16 mouse cellular contexts compared by ENCODE assay signal in genomic region chr10:34509256-34509655, GRCm38 (mm10). TPM values are rescaled to one million over a fixed set of nuclear protein-coding genes. Genes with fewer than 3 reads are reported as not detected.
DNase-seq lines count a peak whose midpoint lies in the region.
"Had no signal": no experiment of that assay in that cellular context is flagged by ENCODE, and none has a peak within 500 bp of the region (broad histone marks: within the 10 kb centered on the region; RNA-seq: fewer than 3 reads in every experiment).

No protein-coding gene starts in this region.

- DNase-seq in adrenal gland, adult (ENCODE audit: inconsistent age in 2 of 2, low spot score in 1 of 2): peak; percentile 16 to 68
- no peak for DNase-seq in adrenal gland, postnatal 10 days
- DNase-seq in adrenal gland, adult 8-10 months: peak; percentile 5
- no peak for DNase-seq in adrenal gland, postnatal 4 days (ENCODE audit: low spot score in 2 of 2)
- peak; percentile 24 to 29 for DNase-seq in adrenal gland, postnatal 36 days
- DNase-seq: B cell, adult 2 months; cerebellum, adult 11 months; cerebellum, adult 18-20 months; cerebellum, adult 8-10 months; cerebellum, adult 9-11 months; cerebellum, postnatal 14 days; cerebellum, postnatal 36 days; embryo, embryonic 11 days had no signal

RNA-seq across cellular contexts. Expression of gene Frk, which starts 26.1 kb away (rescaled TPM):
- 10 to 100 TPM in 1 of 2 experiments, 1 to 10 TPM in 1; 6.6 to 10.5 TPM for total RNA-seq in adrenal gland, postnatal 10 days (2021)
- 10 to 100 TPM in 3 of 4 experiments, 1 to 10 TPM in 1; 8.7 to 18.4 (median 13.8) TPM for total RNA-seq in adrenal gland, adult 8-10 months (2022)
- total RNA-seq in adrenal gland, postnatal 4 days (2021): 10 to 100 TPM; 17.0 to 19.0 TPM
- 10 to 100 TPM; 13.1 to 16.6 TPM for total RNA-seq in adrenal gland, postnatal 36 days (2021)
- total RNA-seq: CH12.LX; common myeloid progenitor, adult 5-6 weeks; G1E had no signal

Comparison
In these comparisons a context has a peak if more than half of its experiments do, and no peak if none do; other contexts are left out.
1. DNase-seq: peak in adrenal gland, adult (2 of 2), adrenal gland, adult 8-10 months (single experiment) and adrenal gland, postnatal 36 days (2 of 2); none in adrenal gland, postnatal 10 days (single experiment) and adrenal gland, postnatal 4 days (0 of 2).